Mouse (Mus musculus): ENCODE measurements around the gene Gm10842. TPM values are rescaled to one million over a fixed set of nuclear protein-coding genes. Genes with fewer than 3 reads are reported as not detected.

Gene Gm10842
- total RNA-seq, 2 experiments from 2014 or later, result not detected

Other genes starting within 250 kb of the Gm10842 start
- 1 to 10 TPM in 1 of 2 experiments, under 1 TPM in 1; 0.32 to 1.5 TPM for gene Efcab3, start 83.3 kb upstream of the Gm10842 start, total RNA-seq (2021)
- 10 to 100 TPM; 16.3 to 17.1 TPM for gene Mettl2, start 20.5 kb upstream of the Gm10842 start, total RNA-seq (2021)
- gene Tlk2, start 31.9 kb downstream of the Gm10842 start, total RNA-seq (2021), result 10 to 100 TPM; 45.8 to 46.2 TPM
- gene Mrc2, start 145.8 kb downstream of the Gm10842 start, total RNA-seq (2021), result 1 to 10 TPM; 4.0 to 5.1 TPM